Mouse (Mus musculus) c-Kit-positive CD71-positive TER-119-positive erythroid progenitor cells, embryonic 14.5 days (primary cell): ENCODE data around the gene Tor1a.
A peak's percentile ranks its signal among the peaks of the same experiment; 100 is the strongest.
"Not testable (repeated sequence)": the region's sequence is repeated elsewhere in the genome, so short reads cannot be mapped to it uniquely, and the experiment has no call there.

Experiments used
- DNase-seq: peaks from one replicate; pipeline ENCODE4 v3.0.0-alpha.2; 2013; ENCODE audit warnings: low spot score

The Tor1a gene

GRCm38 (mm10) chr2:30954797-30955196, 12.9 kb downstream of the Tor1a start:
- no peak for DNase-seq

GRCm38 (mm10) chr2:30952824-30953490, 14.8 kb downstream of the Tor1a start, which contains the start of gene Tor1b:
TSS of gene Tor1b (plus strand) at chr2:30952959.
- peak; percentile 89 for DNase-seq

- DNase-seq: no peak
Measured at GRCm38 (mm10) chr2:30952457-30952823, 15.3 kb downstream of the Tor1a start.

GRCm38 (mm10) chr2:30942603-30943011, 25.1 kb downstream of the Tor1a start:
- peak; percentile 74 for DNase-seq

- not testable (repeated sequence) for DNase-seq
Measured at GRCm38 (mm10) chr2:30942116-30942515, 25.6 kb downstream of the Tor1a start.

GRCm38 (mm10) chr2:30941586-30941985, 26.1 kb downstream of the Tor1a start:
- DNase-seq: no peak

GRCm38 (mm10) chr2:30938574-30938991, 29.1 kb downstream of the Tor1a start:
- no peak for DNase-seq

GRCm38 (mm10) chr2:30937731-30938130, 30.0 kb downstream of the Tor1a start:
- no peak for DNase-seq

- DNase-seq: no peak
Measured at GRCm38 (mm10) chr2:30936808-30937207, 30.9 kb downstream of the Tor1a start.

- DNase-seq: peak; percentile 61
Measured at GRCm38 (mm10) chr2:30933917-30934450, 33.7 kb downstream of the Tor1a start.

GRCm38 (mm10) chr2:30933032-30933431, 34.7 kb downstream of the Tor1a start:
- DNase-seq: no peak

- DNase-seq: no peak
Measured at GRCm38 (mm10) chr2:30931922-30932321, 35.8 kb downstream of the Tor1a start.

- not testable (repeated sequence) for DNase-seq
Measured at GRCm38 (mm10) chr2:30930846-30931245, 36.9 kb downstream of the Tor1a start.

- peak; percentile 53 for DNase-seq
Measured at GRCm38 (mm10) chr2:30929483-30930045, 38.2 kb downstream of the Tor1a start, which contains the start of gene Ptges. TSS of gene Ptges (minus strand) at chr2:30929863.

GRCm38 (mm10) chr2:30928893-30929482, 38.7 kb downstream of the Tor1a start:
- DNase-seq: peak; percentile 78

GRCm38 (mm10) chr2:30927844-30928628, 39.7 kb downstream of the Tor1a start:
- peak; percentile 81 for DNase-seq

- no peak for DNase-seq
Measured at GRCm38 (mm10) chr2:30927151-30927781, 40.5 kb downstream of the Tor1a start.

- DNase-seq: no peak
Measured at GRCm38 (mm10) chr2:30926381-30926780, 41.4 kb downstream of the Tor1a start.

- no peak for DNase-seq
Measured at GRCm38 (mm10) chr2:30925181-30925580, 42.6 kb downstream of the Tor1a start.

GRCm38 (mm10) chr2:30923099-30923498, 44.6 kb downstream of the Tor1a start:
- no peak for DNase-seq

GRCm38 (mm10) chr2:30920216-30920615, 47.5 kb downstream of the Tor1a start:
- no peak for DNase-seq
